Mouse (Mus musculus): ENCODE measurements around the gene Tm4sf5.

- TF ChIP-seq CTCF (IDR thresholded peaks at IDR 0.05; ENCODE audit: insufficient read depth, low read length) (no peak), POLR2A (IDR thresholded peaks at IDR 0.05; ENCODE audit: borderline replicate concordance, extremely low read depth, low read depth, low read length) (no peak)
Observed at GRCm38 (mm10) chr11:70544496-70544895, 39.5 kb downstream of the Tm4sf5 start.
